Mouse (Mus musculus): Measurements from ENCODE around the gene Ube2j2. TPM values are rescaled to one million over a fixed set of nuclear protein-coding genes. Genes with fewer than 3 reads are reported as not detected.
A peak's percentile ranks its signal among the peaks of the same experiment; 100 is the strongest.

Gene Ube2j2
- total RNA-seq, 2 experiments from 2014 or later = 70.9 to 81.5 TPM

- DNase-seq = peak; percentile 66 to 71
Observed at GRCm38 (mm10) chr4:155962167-155962971, 18.7 kb downstream of the Ube2j2 start, which contains the start of gene C1qtnf12. C1qtnf12 (plus strand) TSS chr4:155962318.

DNA sequence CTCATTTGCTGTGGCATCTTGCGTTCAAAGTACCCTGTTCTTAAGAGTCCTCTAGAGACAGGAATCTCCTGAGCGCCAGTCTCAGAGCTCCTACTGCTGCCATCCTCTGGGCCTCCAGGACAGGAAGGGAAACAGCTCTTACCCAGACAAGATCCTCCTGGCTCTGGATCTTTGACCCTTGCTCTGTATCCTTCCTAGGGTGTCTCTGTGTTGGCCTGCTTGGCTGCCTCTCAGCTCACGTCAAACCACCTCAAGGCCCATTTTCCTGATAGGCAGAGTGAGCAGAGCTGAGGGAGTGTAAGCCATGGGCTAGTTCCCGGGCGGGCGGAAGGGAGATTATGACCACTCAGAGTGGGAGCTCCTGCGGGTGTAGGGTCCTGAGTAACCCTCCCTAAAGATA lies 19.5 kb downstream of the Ube2j2 start:
- DNase-seq = peak; percentile 11 to 12

GRCm38 (mm10) chr4:155964396-155964795 lies 20.8 kb downstream of the Ube2j2 start:
- DNase-seq = no peak

- DNase-seq = no peak
Observed at GRCm38 (mm10) chr4:155969043-155969653, 25.5 kb downstream of the Ube2j2 start.

DNA sequence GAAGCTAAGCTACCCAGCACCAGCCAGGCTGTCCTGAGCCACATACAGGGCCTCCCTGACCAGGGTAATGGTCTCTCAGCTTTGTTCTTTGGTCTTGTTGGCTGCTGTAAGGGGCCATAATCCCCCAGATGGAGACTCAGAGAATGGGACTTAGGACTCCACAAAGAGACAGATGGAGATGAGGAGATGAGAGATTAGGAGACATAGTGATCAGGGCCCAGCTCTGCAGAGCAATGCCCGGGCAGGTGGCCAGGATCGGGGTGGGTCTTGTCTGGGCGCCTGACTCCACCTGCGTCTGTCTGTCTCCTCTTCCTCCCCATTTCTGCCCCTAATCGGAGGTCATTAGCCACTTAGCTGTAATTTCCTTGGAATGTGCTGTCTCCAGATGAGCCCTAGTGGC lies 26.7 kb downstream of the Ube2j2 start:
- no peak for DNase-seq

DNA sequence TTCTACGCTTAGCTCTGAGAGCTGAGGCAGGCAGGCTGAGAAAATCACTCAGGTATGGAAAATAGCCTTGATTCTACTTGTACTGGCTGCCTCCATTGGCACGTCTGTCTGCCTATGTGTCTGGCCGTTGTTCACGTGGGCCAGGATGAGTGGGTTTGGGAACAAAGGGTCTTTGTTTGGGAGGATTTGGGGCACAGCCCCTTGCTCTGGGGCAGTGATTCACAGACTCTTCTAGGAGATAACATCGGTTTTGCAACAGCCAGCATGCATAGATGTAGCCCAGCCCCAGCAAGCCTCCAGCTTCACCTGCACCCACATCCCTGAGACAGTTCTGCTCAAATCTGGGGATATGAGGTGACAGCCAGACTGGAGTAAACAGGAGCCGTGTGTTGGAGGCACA lies 29.0 kb downstream of the Ube2j2 start:
- DNase-seq = no peak

DNA sequence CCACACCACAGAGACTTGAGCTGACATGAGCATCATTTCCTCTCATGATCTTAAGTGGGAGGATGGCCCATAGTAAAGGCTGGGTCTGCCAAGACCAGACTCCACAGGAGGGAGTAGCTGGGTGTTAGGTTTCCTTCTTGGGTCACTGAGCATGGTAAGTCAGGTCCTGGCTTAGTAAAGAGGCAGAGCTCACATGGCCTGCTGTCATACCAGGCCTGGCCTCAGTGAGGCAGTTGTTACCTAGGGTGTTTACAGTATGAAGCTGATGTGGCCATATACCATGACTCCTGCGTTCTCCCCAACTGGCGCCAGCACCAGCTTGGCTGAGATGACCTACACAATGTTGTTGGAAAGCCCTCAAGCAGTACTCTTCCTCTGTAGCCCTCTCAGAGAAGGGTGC lies 29.6 kb downstream of the Ube2j2 start:
- no peak for DNase-seq

- no peak for DNase-seq
Observed at GRCm38 (mm10) chr4:155981436-155982082, 37.9 kb downstream of the Ube2j2 start.

- no peak for DNase-seq
Observed at GRCm38 (mm10) chr4:155983788-155984187, 40.2 kb downstream of the Ube2j2 start.

DNA sequence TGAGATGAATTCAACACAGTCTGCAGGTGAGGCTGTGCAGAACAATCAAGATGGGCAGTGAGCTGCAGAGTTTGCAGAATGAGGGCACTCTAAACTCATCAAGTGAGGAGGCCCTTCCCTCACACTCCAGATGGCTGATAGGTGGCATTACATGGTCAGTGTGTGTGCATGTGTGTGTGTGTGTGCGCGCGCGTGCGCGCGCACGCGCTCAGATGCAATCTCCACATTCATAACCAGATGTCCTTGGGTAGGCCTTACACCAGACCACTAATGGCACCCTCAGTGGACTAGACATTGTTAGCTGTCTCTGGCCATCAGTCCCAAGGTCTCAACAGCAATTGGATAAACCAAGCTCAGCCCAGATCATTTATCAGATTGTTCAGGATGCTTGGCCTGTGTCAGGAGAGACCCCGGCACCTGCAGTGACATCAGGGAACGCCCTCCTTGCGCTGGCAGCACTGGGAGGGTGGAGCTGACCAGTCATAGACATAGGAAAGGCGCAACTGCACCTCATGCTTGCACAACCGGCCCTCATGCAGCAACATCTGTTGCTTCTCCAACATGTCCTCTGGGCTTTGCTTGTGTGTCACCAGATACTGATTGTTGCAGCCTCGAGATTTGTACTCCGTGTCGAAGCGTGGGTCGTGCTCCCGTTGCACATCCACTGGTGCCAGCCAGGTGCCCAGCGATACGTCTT lies 47.7 kb downstream of the Ube2j2 start:
- no peak for DNase-seq

DNA sequence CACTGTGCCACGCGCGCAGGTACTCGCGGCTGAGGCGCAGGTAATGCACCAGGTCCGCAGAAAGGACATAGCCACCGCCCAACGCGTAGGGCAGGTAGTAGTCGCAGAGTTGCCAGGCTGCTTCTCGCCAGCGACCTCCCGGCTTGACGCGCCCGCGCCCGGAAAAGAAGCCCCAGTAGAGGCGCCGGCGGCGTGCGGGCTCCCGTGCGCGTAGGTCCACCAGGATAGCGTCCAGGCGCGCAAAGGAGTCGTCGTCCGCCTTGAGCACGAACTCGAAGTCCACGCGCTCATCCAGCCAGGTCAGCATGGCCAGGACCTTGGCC lies 48.2 kb downstream of the Ube2j2 start:
- DNase-seq = no peak

- peak; percentile 84 to 89 for DNase-seq
Observed at GRCm38 (mm10) chr4:155992241-155992905, 48.7 kb downstream of the Ube2j2 start, which contains the start of the genes B3galt6 and Sdf4. B3galt6 (minus strand) TSS chr4:155992649. Sdf4 (plus strand) TSS chr4:155992872.

- DNase-seq = peak; percentile 95
Observed at GRCm38 (mm10) chr4:155992906-155993547, 49.4 kb downstream of the Ube2j2 start.

DNA sequence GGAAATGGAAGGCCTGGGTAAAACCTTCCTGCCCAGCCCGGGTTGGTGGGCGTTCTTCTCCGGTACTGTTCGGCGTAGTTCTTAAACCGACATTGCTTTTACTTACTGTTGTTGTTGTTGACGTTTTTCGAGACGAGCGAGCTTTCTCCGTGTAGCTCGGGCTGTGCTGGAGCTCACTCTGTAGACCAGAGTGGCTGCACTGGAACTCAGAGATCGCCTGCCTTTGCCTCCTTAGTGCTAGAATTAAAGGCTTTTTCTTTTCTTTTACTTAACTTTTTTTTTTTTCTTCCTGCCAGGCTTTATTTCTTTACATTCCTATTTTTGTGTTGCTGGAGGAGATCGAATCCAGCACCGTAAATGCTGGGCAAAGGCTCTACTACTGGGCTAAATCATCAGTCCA lies 50.0 kb downstream of the Ube2j2 start:
- no peak for DNase-seq

GRCm38 (mm10) chr4:156004109-156004508 lies 60.5 kb downstream of the Ube2j2 start:
- no peak for DNase-seq

DNA sequence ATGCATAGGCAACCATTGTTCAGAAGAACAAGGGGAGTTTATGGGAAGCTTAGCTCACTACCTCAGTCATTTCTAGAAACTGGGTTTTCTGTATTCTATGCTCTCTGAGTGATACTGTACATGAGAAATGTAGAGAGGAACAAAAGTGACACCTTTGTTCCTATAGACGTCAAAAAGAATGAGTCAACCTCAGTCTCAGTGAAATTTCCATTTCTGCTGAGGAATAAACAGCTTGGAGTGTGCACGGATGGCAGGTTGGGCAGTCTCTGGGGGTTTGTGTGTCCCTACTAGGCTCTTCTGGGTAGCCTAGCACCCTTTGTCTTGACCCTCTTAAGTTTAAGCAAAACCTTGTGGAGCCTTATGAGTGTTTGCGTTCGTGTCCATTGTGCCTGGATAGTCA lies 64.7 kb downstream of the Ube2j2 start:
- no peak for DNase-seq

Small RNA genes lying within 50 kb of the gene (microRNA-seq; reads per million reads assigned to microRNA genes)
- not detected for gene Gm22991

Other genes with a start within 250 kb of the Ube2j2 start
- 10 to 100 TPM; 31.3 to 59.8 TPM for gene Fndc10, start 249.5 kb upstream of the Ube2j2 start, total RNA-seq (2021)
- 100 to 1,000 TPM in 1 of 2 experiments, 10 to 100 TPM in 1; 98.1 to 123 TPM for gene Ssu72, start 239.0 kb upstream of the Ube2j2 start, total RNA-seq (2021)
- under 1 TPM; 0.70 to 0.72 TPM for gene Tmem240, start 209.0 kb upstream of the Ube2j2 start, total RNA-seq (2021)
- gene Atad3a, start 182.7 kb upstream of the Ube2j2 start, total RNA-seq (2021) = 10 to 100 TPM; 83.2 to 94.1 TPM
- 1 to 10 TPM; 3.4 to 6.0 TPM for gene Vwa1, start 169.1 kb upstream of the Ube2j2 start, total RNA-seq (2021)
- under 1 TPM; 0.30 to 0.56 TPM for gene Tmem88b, start 158.0 kb upstream of the Ube2j2 start, total RNA-seq (2021)
- not detected for gene Ankrd65, start 153.4 kb upstream of the Ube2j2 start, total RNA-seq (2021)
- gene Mrpl20, start 141.0 kb upstream of the Ube2j2 start, total RNA-seq (2021) = 100 to 1,000 TPM; 133 to 141 TPM
- 100 to 1,000 TPM in 1 of 2 experiments, 10 to 100 TPM in 1; 86.3 to 122 TPM for gene Ccnl2, start 131.3 kb upstream of the Ube2j2 start, total RNA-seq (2021)
- gene Aurkaip1, start 112.6 kb upstream of the Ube2j2 start, total RNA-seq (2021) = 100 to 1,000 TPM; 140 to 170 TPM
- gene Mxra8, start 104.2 kb upstream of the Ube2j2 start, total RNA-seq (2021) = 10 to 100 TPM; 40.2 to 47.0 TPM
- 10 to 100 TPM; 61.2 to 61.7 TPM for gene Dvl1, start 96.4 kb upstream of the Ube2j2 start, total RNA-seq (2021)
- under 1 TPM; 0.23 TPM for gene Tas1r3, start 80.5 kb upstream of the Ube2j2 start, total RNA-seq (2021)
- gene Cptp, start 74.4 kb upstream of the Ube2j2 start, total RNA-seq (2021) = 10 to 100 TPM in 1 of 2 experiments, 1 to 10 TPM in 1; 9.7 to 21.8 TPM
- 10 to 100 TPM; 30.1 to 34.7 TPM for gene Ints11, start 74.3 kb upstream of the Ube2j2 start, total RNA-seq (2021)
- 10 to 100 TPM; 25.1 to 28.1 TPM for gene Pusl1, start 52.0 kb upstream of the Ube2j2 start, total RNA-seq (2021)
- 10 to 100 TPM; 20.1 to 20.7 TPM for gene Acap3, start 52.0 kb upstream of the Ube2j2 start, total RNA-seq (2021)
- 10 to 100 TPM; 43.5 to 89.3 TPM for gene C1qtnf12, start 18.5 kb downstream of the Ube2j2 start, total RNA-seq (2021)
- 1 to 10 TPM; 7.6 to 8.0 TPM for gene B3galt6, start 48.8 kb downstream of the Ube2j2 start, total RNA-seq (2021)
- 100 to 1,000 TPM; 266 to 276 TPM for gene Sdf4, start 49.0 kb downstream of the Ube2j2 start, total RNA-seq (2021)
- under 1 TPM; 0.43 to 0.89 TPM for gene Tnfrsf4, start 70.0 kb downstream of the Ube2j2 start, total RNA-seq (2021)
- gene Tnfrsf18, start 82.3 kb downstream of the Ube2j2 start, total RNA-seq (2021) = under 1 TPM in 1 of 2 experiments, not detected in 1; 0.40 TPM
- under 1 TPM in 1 of 2 experiments, not detected in 1; 0.16 TPM for gene Ttll10, start 115.6 kb downstream of the Ube2j2 start, total RNA-seq (2021)
- 10 to 100 TPM; 10.4 to 11.5 TPM for gene 9430015G10Rik, start 166.2 kb downstream of the Ube2j2 start, total RNA-seq (2021)
- under 1 TPM in 1 of 2 experiments, not detected in 1; 0.10 TPM for gene Rnf223, start 186.7 kb downstream of the Ube2j2 start, total RNA-seq (2021)